Mouse (Mus musculus): Measurements from ENCODE around the gene Limch1.

- no peak for TF ChIP-seq CTCF (IDR thresholded peaks at IDR 0.05; ENCODE audit: low read depth, low read length)
- no peak for TF ChIP-seq POLR2A (IDR thresholded peaks at IDR 0.05; ENCODE audit: extremely low read depth, insufficient read depth, low read length)
Measured at GRCm38 (mm10) chr5:66791161-66791560, 45.5 kb downstream of the Limch1 start.
